Mouse (Mus musculus) forebrain, embryonic 10.5 days (tissue): ENCODE results near the gene Sgcb. TPM values are rescaled to one million over a fixed set of nuclear protein-coding genes. Genes with fewer than 3 reads are reported as not detected.

ENCODE experiments used
- DNase-seq: peaks from one replicate; pipeline ENCODE4 v3.0.0-alpha.2; 2017; ENCODE audit warnings: low spot score; ENCODE audit errors: extremely low spot score
- H3K27ac ChIP-seq: fragments of 300-500 bp; sonication (generic); 2 replicates; pipeline ENCODE4 v1.5.1; 2016; ENCODE audit warnings: mild to moderate bottlenecking
- H3K27me3 ChIP-seq: fragments of 300-500 bp; sonication (generic); 2 replicates; pipeline ENCODE4 v1.6.1; 2016; ENCODE audit warnings: mild to moderate bottlenecking; ENCODE audit not compliant: poor library complexity, severe bottlenecking
- H3K36me3 ChIP-seq: fragments of 300-500 bp; sonication (generic); replicated peaks from 2 replicates; pipeline ENCODE4 v1.6.1; 2016; ENCODE audit warnings: mild to moderate bottlenecking, moderate library complexity
- H3K4me1 ChIP-seq: fragments of 300-500 bp; sonication (generic); 2 replicates; pipeline ENCODE4 v1.6.1; 2016
- H3K4me3 ChIP-seq: fragments of 300-500 bp; sonication (generic); 2 replicates; pipeline ENCODE4 v1.5.1; 2016; ENCODE audit warnings: mild to moderate bottlenecking, moderate library complexity
- H3K9me3 ChIP-seq: fragments of 300-500 bp; sonication (generic); 2 replicates; pipeline ENCODE4 v1.6.1; 2016; ENCODE audit warnings: mild to moderate bottlenecking, moderate library complexity
- WGBS: fragments of 180-500 bp; shearing (Covaris S2); methylation state at CpG from one replicate; pipeline ENCODE4 v1.1.7; 2016; 5-methylcytosine and 5-hydroxymethylcytosine counted together
- polyA plus RNA-seq: library from polyadenylated mRNA; unstranded; fragments of >200 nt; fragmentation: Nextera tagmentation; extraction: Ambion mirVana; gene quantifications from 2 replicates; pipeline ENCODE4 v1.2.1, GENCODE M21; 2016

Gene Sgcb
- polyA plus RNA-seq, 1 experiment from 2014 or later = 20.4 TPM

DNA sequence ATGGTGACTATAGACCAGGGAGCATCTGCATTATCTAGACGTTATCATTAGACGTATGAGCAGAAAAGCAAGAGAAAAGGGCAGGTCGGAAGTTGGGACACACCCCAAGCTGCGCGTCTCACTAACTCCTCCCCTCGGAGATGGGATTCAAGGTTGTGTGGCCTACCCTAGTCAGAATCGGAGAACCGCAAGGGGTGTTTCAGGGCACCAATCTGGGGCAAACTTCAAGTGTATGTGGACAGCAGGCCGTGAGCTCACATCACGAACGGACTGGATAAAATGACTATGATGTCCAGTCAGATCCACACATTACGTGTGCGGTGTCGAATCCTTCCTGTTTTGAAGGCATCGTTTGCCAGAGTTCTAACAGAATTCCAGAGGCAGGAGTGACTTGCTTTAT, 19.6 kb downstream of the Sgcb start:
- Histone ChIP-seq H3K4me1 (peaks cover 25% of the 10 kb centered on the region), H3K36me3 (no peaks in the 10 kb centered on the region)

GRCm38 (mm10) chr5:73627559-73627958, 20.0 kb downstream of the Sgcb start:
- Histone ChIP-seq H3K4me3 (no peak overlapping the region), H3K27me3 (no peaks in the 10 kb centered on the region), H3K27ac (no peak overlapping the region), H3K9me3 (no peaks in the 10 kb centered on the region), H3K4me1 (peaks cover 25% of the 10 kb centered on the region), H3K36me3 (no peaks in the 10 kb centered on the region)
- DNase-seq = no peak
- 46% methylated on average over 4 of the region's 4 CpGs for WGBS

More for the DNA sequence above, 19.6 kb downstream of the Sgcb start:
- H3K4me3 ChIP-seq = no peak overlapping the region
- 78% methylated on average over 15 of the region's 15 CpGs for WGBS
- DNase-seq = no peak
- no peaks in the 10 kb centered on the region for H3K27me3 ChIP-seq
- H3K27ac ChIP-seq = no peak overlapping the region
- H3K9me3 ChIP-seq = no peaks in the 10 kb centered on the region

DNA sequence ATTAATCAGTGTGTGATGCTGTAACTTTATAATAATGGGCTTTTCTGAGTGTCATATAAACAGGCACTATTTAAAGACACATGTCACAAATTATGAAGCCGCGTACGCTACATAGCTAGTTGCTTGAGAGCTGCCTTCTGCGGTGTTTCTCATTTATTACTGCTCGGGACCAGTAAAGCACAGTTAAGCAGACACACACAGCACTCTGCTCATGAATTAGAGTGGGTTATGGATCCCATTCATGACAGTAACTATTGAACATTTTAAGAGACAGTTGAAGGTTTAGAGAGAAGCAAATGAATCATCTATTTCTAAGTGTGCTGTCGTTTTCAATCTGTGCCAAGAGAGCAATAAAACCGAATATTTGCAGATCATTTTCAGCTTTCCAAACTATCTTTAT, 20.7 kb downstream of the Sgcb start:
- no peak for DNase-seq
- H3K36me3 ChIP-seq = no peaks in the 10 kb centered on the region
- no peaks in the 10 kb centered on the region for H3K27me3 ChIP-seq
- peaks cover 19% of the 10 kb centered on the region for H3K4me1 ChIP-seq
- H3K27ac ChIP-seq = no peak overlapping the region
- WGBS = 95% methylated on average over 7 of the region's 7 CpGs
- no peaks in the 10 kb centered on the region for H3K9me3 ChIP-seq
- H3K4me3 ChIP-seq = no peak overlapping the region

GRCm38 (mm10) chr5:73625505-73625904, 22.1 kb downstream of the Sgcb start:
- Histone ChIP-seq H3K36me3 (no peaks in the 10 kb centered on the region), H3K4me1 (peaks cover 10% of the 10 kb centered on the region), H3K9me3 (no peaks in the 10 kb centered on the region), H3K4me3 (no peak overlapping the region), H3K27me3 (no peaks in the 10 kb centered on the region), H3K27ac (no peak overlapping the region)
- DNase-seq = no peak
- WGBS = 73% methylated on average over 1 of the region's 1 CpGs

GRCm38 (mm10) chr5:73618969-73619368, 28.6 kb downstream of the Sgcb start:
- peaks cover 5% of the 10 kb centered on the region for H3K4me1 ChIP-seq
- H3K36me3 ChIP-seq = no peaks in the 10 kb centered on the region
- H3K4me3 ChIP-seq = no peak overlapping the region
- H3K27ac ChIP-seq = no peak overlapping the region
- H3K9me3 ChIP-seq = no peaks in the 10 kb centered on the region
- no peaks in the 10 kb centered on the region for H3K27me3 ChIP-seq
- no peak for DNase-seq
- 92% methylated on average over 1 of the region's 1 CpGs for WGBS

DNA sequence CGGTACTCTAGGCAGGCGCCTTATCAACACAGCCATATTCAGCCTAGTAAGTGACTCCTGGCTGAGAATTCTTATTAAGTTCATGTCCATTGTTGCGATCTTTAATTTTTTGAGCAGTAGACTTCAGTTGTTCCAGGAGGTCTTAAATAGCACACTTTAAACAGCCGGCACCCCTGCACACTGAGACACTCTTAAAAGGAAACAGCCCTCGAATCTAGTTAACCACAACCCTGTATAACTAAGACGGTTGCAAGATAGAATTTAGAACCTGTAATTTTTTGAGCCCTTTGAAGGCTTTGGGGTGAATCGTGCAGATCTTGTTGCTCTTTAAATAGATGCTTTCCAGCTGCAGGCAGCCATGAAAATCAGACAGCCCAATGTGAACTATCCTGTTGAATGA, 32.4 kb downstream of the Sgcb start:
- no peak for DNase-seq
- Histone ChIP-seq H3K27ac (no peak overlapping the region), H3K4me3 (no peak overlapping the region), H3K36me3 (no peaks in the 10 kb centered on the region), H3K4me1 (no peaks in the 10 kb centered on the region), H3K27me3 (no peaks in the 10 kb centered on the region), H3K9me3 (peaks cover 9% of the 10 kb centered on the region; the same call in 1 of the 2 replicates)
- WGBS = 89% methylated on average over 7 of the region's 7 CpGs

DNA sequence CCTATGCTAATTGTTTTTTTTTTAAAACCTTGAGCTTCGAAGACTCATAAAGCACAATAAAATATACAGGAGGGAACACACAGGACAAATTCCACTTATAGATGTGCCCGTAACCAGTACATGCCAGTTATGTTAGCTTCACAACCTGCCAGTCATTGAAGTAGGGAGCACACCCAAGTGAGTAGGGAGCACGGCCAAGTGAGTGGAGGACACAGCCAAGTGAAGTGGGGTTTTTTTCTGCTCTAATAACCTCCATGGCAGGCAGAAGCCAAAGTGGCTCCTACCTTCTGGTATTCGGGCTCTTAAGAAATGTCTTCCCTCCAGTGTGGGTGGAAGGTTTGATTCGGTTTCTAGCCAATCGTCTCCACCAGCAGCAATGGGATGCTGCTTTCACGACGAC, 34.3 kb downstream of the Sgcb start:
- H3K4me1 ChIP-seq = no peaks in the 10 kb centered on the region
- 92% methylated on average over 8 of the region's 8 CpGs for whole genome bisulfite sequencing
- H3K36me3 ChIP-seq = no peaks in the 10 kb centered on the region
- H3K4me3 ChIP-seq = no peak overlapping the region
- H3K9me3 ChIP-seq = peaks cover 9% of the 10 kb centered on the region; the same call in 1 of the 2 replicates
- no peak for DNase-seq
- H3K27me3 ChIP-seq = no peaks in the 10 kb centered on the region
- no peak overlapping the region for H3K27ac ChIP-seq

DNA sequence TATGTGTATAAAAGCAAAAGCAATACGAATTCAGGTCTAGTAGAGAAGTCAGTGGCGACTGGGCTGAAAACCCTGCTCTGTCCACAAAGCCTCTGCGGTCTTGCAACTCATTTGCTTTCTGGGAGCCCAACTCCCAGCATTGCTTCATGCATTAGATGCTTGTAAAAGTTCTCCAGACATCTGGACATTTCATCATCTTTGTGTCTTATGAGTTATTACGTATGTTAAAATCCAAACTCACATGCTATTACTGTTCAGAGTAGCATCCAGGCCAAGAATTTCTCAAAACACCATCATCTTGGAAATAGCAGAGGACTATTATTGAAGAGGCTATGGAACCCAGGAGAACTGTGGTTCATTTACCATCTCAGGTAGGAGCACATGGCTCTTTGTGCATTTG, 36.5 kb downstream of the Sgcb start:
- Histone ChIP-seq H3K4me3 (no peak overlapping the region), H3K4me1 (no peaks in the 10 kb centered on the region), H3K36me3 (no peaks in the 10 kb centered on the region), H3K9me3 (peaks cover 15% of the 10 kb centered on the region; the same call in 1 of the 2 replicates), H3K27me3 (no peaks in the 10 kb centered on the region), H3K27ac (no peak overlapping the region)
- DNase-seq = no peak
- WGBS = 88% methylated on average over 4 of the region's 4 CpGs

DNA sequence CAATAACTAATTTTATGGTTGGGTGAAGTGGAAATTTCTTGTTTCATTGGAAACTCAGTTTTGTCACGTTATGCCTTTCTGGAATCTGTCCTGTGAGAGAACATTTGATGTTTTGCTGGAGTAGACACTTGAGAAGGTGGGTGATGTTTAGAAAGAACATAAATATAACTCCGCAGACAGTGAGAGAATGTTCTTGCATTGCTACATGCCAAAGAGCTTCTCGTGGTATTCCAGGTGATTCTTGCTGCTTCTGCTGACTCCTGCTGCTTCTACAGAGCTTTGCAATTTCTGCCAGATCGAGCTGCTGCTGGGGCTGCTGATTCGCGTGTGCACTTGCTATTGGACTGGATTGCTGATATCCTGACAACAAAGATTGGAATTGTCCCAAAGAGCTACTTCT, 42.6 kb downstream of the Sgcb start:
- DNase-seq = no peak
- WGBS = 91% methylated on average over 6 of the region's 6 CpGs
- Histone ChIP-seq H3K36me3 (no peaks in the 10 kb centered on the region), H3K4me1 (peaks cover 7% of the 10 kb centered on the region; the same call in 1 of the 2 replicates), H3K4me3 (no peak overlapping the region), H3K9me3 (peaks cover 6% of the 10 kb centered on the region; the same call in 1 of the 2 replicates), H3K27ac (no peak overlapping the region), H3K27me3 (no peaks in the 10 kb centered on the region)

- H3K27ac ChIP-seq = no peak overlapping the region
- H3K27me3 ChIP-seq = no peaks in the 10 kb centered on the region
- WGBS = 94% methylated on average over 6 of the region's 6 CpGs
Measured at GRCm38 (mm10) chr5:73604542-73604941, 43.0 kb downstream of the Sgcb start.

DNA sequence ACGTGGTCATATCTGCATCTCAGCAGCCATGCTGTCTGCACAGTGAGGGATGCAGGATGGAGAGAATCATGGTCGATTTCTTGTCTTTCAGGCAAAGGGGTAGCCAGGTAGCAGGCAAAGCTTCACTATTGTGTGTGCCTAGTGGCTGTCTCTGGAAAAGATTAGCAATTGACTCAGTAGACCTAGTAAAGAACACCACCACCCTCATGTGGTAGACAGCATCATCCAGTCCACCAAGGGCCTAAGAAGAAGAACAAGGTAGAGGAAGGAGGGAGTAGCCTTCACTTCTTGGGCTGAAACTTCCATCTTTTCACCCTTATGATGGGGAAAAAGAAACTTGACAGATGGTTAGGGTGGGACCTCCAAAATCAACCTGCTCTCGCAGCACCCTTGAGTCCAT, 44.7 kb downstream of the Sgcb start:
- no peak for DNase-seq
- H3K27me3 ChIP-seq = no peaks in the 10 kb centered on the region
- 86% methylated on average over 3 of the region's 3 CpGs for WGBS

More at GRCm38 (mm10) chr5:73604542-73604941, 43.0 kb downstream of the Sgcb start:
- DNase-seq = no peak
- H3K36me3 ChIP-seq = no peaks in the 10 kb centered on the region
- H3K9me3 ChIP-seq = peaks cover 6% of the 10 kb centered on the region; the same call in 1 of the 2 replicates
- H3K4me3 ChIP-seq = no peak overlapping the region
- H3K4me1 ChIP-seq = peaks cover 10% of the 10 kb centered on the region

DNA sequence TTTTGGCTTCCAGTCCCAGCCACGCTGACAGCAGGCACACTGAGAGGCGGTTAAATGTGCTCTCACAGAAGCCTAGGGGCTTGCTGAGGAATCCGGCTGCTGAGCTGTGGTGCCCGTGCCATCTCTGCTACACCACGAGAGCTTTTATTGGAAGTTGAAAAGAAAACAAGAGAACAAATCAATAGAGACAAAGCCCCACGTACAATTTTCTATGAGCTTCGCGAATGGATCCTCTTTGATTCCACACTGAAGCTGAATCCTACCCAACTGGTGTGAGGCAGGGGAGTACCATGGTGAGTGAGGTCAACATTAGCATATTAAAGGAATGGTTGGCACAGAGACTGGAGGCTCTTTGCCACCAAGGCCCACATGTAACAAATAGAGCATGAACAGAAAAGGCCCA, 46.2 kb downstream of the Sgcb start:
- Histone ChIP-seq H3K9me3 (peaks cover 3% of the 10 kb centered on the region; the same call in 1 of the 2 replicates), H3K27ac (no peak overlapping the region), H3K4me1 (peaks cover 21% of the 10 kb centered on the region), H3K27me3 (no peaks in the 10 kb centered on the region), H3K36me3 (no peaks in the 10 kb centered on the region), H3K4me3 (no peak overlapping the region)
- 78% methylated on average over 8 of the region's 8 CpGs for WGBS
- DNase-seq = no peak

More for the DNA sequence above, 44.7 kb downstream of the Sgcb start:
- Histone ChIP-seq H3K4me1 (peaks cover 21% of the 10 kb centered on the region), H3K36me3 (no peaks in the 10 kb centered on the region), H3K4me3 (no peak overlapping the region), H3K27ac (no peak overlapping the region), H3K9me3 (peaks cover 6% of the 10 kb centered on the region; the same call in 1 of the 2 replicates)

- H3K4me3 ChIP-seq = no peak overlapping the region
- no peak for DNase-seq
- no peaks in the 10 kb centered on the region for H3K36me3 ChIP-seq
- no peak overlapping the region for H3K27ac ChIP-seq
- H3K9me3 ChIP-seq = no peaks in the 10 kb centered on the region
- peaks cover 21% of the 10 kb centered on the region for H3K4me1 ChIP-seq
- 85% methylated on average over 2 of the region's 2 CpGs for WGBS
- H3K27me3 ChIP-seq = no peaks in the 10 kb centered on the region
Measured at GRCm38 (mm10) chr5:73599991-73600390, 47.6 kb downstream of the Sgcb start.
